Mouse (Mus musculus) testis, adult 10 weeks (tissue): Measurements from ENCODE around the gene Gpr176. TPM values are rescaled to one million over a fixed set of nuclear protein-coding genes. Genes with fewer than 3 reads are reported as not detected.

Source experiments
- polyA plus RNA-seq: library from polyadenylated mRNA; stranded (reverse); fragments of 350-450 nt; fragmentation: Illumina TruSeq; extraction: RNeasy Lipid Tissue Mini Kit (QIAGEN cat#74804); gene quantifications from one replicate; pipeline ENCODE4 v1.2.3, GENCODE M21; 2014; ENCODE audit warnings: low read depth, low replicate concordance

Gene Gpr176
- polyA plus RNA-seq, result 0.07 TPM

DNA sequence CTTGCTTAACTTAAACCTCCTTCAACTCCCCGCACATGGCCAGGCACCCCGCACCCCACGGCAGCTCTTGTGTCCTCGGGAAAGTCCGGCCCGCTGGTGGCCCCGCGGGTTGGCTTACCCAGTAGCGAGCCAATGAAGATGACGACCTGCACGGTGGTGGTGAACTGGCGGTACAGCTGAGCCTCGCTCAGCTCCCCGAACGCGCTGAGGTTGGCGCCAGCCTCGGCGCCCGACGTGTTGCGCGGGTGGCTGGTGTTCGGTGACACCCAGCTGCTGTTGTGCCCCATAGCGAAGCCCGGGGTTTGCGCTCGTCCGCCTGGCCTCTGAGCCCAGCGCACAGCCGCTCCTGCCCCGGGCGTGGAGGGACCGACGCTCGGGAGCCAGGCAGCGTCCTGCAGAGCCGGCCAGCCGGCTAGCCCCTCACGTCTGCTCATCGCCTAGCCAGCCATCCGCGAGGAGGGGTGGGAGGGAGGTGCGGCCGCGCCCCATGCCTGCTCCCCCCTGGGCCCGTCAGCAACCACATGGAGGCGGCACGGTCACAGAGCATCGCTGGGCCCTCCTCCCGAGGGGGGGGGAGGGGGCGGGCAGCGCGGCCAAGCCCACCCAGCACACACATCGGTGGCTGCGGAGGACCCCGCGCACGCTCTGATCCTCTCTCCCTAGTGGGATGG lies at the start of gene Gpr176:
Gpr176 (minus strand) TSS at position 519 of the 671 bp plus-strand sequence.

DNA sequence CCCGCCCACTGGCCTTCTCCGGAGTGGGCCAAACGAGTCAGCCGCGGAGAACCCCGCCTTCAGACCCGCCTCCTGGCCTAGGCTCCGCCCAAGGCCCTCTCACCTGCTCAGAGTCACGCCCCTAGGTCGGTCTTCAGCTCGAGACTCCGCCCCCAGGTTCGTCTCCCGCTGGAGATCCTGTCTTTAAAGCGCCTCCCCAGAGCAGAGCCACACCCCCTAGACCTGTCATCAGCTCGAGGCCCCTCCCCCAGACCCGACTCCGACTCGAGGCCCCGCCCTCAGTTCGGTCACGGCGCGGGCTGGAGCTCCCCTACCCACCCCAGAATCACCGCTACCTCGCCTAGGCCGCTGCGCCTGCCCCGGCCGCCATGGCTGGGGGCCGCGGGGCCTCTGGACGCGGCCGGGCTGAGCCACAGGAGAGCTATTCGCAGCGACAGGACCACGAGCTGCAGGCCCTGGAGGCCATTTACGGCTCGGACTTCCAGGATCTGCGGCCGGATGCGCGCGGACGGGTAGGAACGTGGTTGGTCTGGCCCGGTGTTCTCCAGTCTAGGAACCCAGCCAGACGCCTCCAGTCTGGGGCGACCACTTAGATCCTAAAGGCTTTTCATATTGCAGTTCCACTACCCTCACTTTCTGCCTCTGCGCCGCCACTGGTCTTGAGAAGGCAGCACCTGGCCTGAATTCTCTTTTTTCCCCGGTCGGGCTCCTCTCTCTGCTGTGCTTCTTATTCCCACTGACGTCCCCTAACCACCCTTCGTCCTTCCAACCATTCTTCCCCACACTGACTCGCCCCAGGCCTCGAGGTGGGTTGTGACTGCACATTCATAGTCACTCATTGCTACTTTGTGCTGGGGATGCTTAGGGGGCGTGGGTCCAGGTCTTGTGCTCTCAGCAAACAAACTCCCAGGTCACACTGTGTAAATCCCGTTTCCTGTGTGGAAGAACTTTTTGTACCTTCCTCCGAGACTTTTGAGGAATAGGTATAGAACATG lies 15.4 kb upstream of the Gpr176 start, which contains the start of gene Eif2ak4:
Eif2ak4 (plus strand) TSS at position 278 of the 995 bp plus-strand sequence.

GRCm38 (mm10) chr2:118256621-118257053 lies 116.6 kb downstream of the Gpr176 start, which contains the start of gene Fsip1:
TSS of gene Fsip1 (minus strand) at chr2:118256966.

Other genes with a start within 250 kb of the Gpr176 start
- gene Fsip1, start 116.5 kb downstream of the Gpr176 start, polyA plus RNA-seq, result 177 TPM
- 4.4 TPM for gene Eif2ak4, start 15.2 kb upstream of the Gpr176 start, polyA plus RNA-seq
- 244 TPM for gene Srp14, start 106.3 kb upstream of the Gpr176 start, polyA plus RNA-seq
- 0.32 TPM for gene Bmf, start 176.3 kb upstream of the Gpr176 start, polyA plus RNA-seq
- gene Bub1b, start 224.8 kb upstream of the Gpr176 start, polyA plus RNA-seq, result 41.9 TPM